Mouse (Mus musculus) cerebellum, adult 9-11 months (tissue): ENCODE measurements around the gene Hivep3.
A peak's percentile ranks its signal among the peaks of the same experiment; 100 is the strongest.

ENCODE experiments used
- DNase-seq: peaks from one replicate; pipeline ENCODE4 v3.0.0; 2022

Gene Hivep3

DNA sequence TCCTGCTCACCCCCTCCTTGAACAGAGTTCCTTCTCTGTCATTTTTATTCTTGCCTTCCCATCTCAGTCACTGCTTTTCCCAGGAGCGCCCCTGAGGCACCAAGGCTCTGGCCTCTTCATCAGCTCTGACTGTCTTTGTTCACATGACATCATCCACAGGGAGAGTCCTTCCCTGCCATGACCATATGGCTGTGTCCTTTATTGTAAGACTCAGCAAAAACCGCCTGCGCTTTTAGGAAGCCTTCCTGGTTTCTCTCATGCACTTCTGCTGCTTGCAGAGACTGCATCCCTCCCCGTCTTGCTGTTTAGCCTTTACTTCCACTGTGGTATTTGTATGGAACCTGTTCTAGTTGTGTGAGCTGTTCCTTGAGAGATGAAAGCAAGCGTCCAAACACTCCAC lies 216.6 kb downstream of the Hivep3 start:
- DNase-seq = peak; percentile 81

DNA sequence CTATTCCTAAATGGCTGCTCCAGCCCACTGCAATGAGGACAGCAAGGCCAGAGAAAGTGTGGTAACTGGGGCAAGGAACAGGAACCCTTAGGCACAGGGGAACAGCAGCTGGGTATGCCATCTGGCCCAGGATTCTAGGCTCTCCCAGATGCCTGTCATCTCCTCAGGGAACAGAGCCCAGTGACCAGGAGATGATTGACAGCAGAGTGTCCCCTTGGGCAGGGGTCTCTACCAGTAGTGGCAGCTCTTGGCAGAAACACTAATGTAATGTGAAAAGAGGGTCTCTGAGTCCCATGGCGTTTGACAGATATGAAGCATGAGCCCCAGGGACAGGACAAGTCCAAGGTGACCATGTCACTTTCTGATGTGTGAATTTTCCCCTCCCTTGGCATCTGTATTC lies 217.5 kb downstream of the Hivep3 start:
- DNase-seq = peak; percentile 41

DNA sequence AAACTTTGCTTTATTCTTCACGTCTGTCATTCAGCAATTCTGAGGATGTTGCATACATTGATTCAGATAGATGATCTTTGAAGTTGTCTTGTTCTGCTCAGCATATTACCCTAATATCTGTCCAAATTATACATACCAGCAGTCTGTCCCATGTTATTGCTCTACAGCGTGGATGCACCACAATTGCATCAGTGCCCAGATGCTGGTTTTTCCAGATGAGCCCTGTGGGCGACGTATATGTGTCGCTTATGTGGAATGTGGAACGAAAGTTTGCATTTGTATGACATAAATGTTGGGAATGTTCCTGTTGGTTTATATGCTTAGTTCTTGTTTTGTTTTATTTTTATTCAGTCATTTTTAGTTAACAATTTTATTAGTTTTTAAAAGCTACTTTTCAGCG lies 221.4 kb downstream of the Hivep3 start:
- DNase-seq = no peak

DNA sequence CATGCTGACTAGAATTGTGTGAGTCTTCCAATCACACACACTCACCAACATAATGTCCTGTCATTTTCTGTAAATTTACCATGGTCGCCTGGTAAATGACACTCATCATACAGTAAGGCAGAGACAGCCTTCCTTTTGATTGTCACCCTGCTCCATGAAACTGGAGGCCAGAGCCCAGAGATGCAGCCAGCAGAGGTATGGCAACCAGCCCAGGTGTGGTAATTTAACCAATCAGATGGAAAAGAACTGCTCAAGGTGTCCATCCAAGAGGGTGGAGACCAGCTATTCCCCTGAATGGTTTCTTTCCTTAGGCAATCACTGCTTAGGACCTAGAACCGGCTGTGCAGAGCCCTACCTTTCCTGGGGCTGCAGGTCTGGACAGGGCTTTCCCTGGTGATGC lies 224.4 kb downstream of the Hivep3 start:
- no peak for DNase-seq

DNA sequence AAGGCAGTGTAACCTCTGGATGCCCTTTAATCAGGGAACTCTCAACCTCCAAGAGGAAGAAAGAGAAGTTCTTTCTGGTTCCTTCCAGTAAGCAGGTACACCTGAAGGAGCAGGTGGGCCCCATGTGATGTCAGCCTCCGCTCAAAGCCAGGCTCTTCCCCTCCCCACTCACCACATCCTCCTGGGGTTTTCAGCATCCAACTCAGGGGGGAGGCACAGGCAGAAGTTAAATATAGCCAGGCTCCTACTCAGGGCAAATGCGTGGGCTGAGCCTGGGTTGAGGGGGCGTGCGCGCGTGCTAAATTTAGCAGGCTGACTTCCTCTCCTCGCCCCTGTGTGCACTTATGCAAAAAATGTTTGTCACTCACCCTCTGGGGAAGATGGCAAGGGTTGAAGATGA lies 225.7 kb downstream of the Hivep3 start:
- no peak for DNase-seq

DNA sequence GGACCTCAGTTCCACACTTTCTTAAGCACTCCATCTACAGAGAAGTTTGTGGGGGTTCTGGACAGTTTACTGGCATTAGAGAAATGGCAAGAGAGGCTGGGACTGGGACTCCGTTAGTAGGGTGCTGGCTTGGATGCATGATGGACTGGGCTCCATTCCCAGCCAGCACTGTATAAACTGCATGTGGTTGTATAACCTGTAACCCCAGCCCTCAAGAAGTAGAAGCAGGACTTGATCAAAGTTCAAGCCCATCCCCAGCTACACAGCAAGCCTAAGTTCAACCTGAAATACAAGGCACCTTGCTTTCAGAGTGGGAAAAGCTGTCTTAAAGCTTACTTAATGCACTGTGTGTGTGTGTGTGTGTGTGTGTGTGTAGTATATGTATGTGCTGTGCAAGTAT lies 226.3 kb downstream of the Hivep3 start:
- DNase-seq = no peak

DNA sequence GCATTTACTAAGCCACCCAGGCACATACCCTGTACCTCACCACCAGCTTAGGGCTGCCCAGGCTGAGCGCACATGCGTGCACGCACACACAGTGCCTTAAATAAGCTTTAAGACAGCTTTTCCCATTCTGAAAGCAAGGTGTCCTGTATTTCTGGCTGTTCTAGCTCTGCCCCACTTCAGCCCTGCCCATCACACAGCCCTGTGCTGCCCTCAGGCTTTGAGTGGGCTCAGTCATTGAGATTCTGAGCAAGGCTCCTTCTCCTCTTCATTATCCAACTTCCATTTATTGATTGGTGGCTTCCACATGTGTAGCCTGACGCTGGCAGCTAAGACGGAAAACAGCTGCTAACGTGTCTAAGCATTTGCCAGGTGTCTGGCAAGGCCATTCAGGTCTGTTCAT lies 226.9 kb downstream of the Hivep3 start:
- no peak for DNase-seq

DNA sequence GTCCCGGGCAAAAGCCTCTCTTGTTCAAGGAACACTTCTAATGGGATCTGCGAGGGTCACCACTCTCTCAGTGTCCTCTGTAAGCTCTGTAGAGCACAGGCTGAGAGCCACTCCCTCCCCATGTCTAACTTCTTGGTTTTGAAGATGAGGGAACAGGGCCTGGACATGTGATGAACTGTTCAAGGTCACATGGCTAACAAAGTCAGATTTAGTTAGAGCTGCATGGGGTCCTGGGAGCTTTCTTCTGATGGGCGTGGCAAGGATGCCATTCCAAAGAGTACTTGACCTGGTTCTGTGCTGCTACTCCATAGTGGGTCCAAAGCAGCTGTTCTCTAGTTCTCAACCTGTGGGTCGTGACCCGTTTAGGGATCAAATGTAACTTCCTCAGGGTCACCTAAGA lies 227.6 kb downstream of the Hivep3 start:
- DNase-seq = no peak

DNA sequence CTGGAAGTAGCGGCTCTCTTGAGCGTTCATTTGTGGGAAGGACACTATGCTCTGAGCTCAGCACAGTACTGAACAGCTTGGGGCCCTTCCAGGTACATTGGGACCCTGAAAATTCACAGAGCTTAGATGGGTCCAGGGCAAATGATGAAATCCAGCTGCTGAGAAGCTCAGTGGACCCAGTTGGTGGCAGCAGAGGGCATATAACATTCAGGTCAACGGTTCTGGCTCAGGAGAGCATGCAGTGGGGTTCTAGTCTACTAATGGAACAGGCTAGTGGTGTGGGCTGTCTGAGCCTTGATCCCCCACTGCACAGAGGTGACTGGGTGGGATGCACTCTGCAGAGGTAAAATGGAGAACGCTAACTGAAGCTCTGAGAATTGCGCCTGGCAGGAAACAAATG lies 228.5 kb downstream of the Hivep3 start:
- DNase-seq = no peak

DNA sequence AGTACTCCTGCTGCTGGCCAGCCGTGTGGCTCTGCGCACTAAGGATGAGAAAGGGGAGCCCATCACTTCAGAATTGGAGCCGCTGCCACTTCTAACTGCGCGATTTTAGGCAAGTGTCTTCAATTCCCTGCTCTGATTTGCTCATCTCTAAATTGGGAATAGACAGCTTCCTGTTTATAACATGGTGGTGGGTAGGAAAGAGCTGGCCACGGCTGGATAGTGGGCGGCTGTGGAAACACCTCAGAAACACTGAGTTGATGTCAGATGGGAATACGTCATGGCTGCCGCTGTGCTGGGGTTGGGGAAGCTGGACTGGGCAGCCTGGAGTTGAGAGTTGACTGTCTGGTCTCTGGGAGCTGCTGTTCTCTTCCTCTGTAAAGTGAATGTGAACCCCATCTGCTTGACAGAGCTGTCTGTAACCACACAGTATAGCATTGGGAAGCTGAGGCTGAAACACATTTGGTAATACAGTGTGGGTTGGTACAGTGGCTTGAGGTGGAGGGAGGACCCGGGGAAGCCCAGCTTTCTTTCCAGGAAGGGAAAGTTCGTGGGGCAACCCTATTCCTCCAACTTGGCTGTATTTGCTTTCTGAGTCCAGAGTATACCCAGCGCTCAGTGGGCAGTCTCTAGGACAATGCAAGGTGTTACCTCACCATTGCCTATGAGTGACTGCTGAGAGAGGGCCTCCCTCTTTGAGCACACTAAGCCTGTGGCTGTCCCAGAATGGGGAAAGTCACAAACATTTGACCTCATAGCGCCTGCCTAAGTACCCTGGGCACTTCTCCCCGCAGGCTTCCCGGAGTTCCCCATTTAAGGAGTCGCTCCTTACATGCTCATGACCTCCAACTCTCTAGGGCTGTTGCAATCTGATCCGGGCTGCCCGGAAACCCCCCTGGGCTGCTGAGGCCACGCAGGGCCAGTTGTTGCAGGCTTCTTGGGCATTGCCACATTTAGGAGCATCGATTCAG lies 232.8 kb downstream of the Hivep3 start:
- no peak for DNase-seq

DNA sequence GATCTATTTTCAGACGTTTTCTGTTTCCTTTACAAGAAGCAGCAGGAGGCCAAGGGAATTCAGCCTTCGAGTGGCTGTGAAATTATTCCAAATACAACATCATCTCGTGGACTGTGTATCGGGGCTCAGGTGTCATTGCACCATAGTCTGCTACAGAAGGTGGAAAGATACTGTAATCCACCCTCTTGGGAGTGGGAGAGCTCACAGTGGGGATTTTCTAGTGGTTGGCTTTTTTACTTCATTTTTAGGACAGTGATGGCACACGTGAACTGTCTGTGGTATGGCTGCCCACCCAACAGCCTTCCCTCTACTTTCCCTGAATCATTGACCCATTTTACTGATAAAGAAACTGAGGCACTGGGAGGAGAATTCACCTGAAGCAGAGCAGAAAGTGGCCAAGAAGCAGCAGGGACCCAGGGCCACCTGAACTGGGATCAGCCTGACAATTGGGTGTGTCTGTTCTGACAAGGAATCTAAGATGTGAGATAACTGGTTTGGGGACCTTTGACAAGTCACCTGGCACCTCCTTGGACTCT lies 233.6 kb downstream of the Hivep3 start:
- no peak for DNase-seq

DNA sequence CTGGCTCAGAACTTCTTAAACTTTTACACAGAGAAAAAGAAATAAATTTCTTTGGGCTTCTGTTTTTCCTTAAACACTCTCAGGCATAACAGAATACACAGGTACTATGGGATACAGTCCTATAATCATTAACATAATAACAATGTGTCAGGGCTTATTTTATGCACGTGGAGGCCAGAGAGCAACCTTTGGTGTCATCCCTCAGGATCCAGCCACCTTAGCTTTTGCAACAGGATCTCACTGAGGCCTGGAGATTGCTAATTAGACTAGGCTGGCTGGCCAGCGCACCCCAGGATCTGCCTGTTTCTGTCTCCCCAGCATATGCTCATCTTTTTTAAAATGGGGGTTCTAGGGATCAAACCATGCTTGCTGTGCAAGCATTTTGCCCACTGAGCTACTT lies 234.1 kb downstream of the Hivep3 start:
- DNase-seq = no peak

DNA sequence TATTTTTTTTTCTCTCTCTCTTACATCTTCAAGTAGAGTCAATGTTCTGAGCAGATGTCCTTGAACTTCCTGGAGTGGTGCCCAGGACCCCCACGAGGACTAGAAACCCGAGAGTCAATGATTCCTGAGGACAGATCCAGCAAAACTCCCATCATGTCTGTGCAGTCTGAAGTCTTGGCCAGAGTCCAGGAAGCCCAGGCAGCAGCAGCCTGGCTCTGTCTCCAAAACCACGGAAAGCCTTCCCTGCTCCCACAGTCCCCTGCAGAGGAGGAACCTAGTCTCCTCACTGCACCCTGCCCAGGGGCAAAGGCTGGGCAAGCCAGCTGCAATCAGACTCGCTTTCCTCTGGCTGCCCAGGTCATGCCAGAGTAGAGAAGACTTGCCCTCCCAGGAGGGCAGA lies 234.5 kb downstream of the Hivep3 start:
- DNase-seq = peak; percentile 75

DNA sequence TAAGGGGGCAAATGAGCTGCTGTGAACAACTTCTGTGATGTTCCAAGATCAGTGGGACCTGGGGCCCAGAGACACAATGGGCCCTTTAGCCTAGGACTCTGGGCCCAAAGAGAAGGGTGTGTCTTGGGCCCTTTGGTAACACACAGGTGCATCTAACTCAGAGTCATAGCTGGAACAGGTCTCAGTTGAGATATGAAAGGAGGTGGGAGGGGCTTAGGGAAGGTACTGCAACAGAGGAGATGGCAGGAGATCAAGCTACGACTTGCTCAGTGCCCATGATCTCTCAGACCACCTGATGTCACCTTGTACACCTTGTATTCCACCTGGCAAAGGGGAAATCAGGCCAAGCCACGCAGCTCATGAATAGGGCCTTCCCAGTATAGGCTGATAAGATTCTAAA lies 235.3 kb downstream of the Hivep3 start:
- peak; percentile 44 for DNase-seq

DNA sequence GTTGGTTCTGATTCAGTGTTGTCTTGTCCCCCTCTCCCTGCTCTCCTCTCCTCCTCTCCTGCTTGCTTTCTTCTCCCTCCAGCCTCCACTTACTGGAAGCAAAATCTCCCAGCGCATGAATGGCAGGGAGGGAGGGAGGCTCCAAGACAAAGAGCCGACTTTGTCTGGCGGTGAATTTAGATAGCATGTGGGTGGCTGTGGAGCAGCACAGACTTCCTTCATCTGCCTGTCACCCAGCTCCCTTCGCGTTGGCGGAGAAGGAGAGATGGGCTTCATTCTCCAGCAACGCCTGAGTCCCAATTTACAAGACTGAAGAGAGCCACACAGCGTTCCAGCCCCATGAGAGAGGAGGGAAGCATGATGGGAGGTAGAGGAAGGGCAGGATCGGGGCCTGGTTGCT lies 236.6 kb downstream of the Hivep3 start:
- DNase-seq = no peak

DNA sequence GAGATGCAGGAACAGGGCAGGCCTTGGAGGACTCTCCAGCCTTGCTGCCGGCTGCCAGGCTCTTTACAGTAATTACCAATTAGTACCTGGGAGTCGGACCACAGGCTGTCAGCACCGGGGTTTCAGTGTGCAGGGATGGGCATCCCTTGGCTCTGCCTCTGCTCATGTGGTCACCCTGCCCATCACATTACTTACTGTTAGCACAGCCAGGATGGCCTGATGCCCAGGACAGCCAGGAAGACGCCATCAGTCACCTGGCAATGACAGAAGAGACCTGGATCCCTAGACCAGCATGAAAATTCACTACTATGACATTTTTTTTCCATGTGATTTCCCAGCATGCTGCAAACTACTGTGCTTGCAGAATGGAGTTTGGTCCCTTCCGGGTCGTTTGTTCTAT lies 238.8 kb downstream of the Hivep3 start:
- peak; percentile 82 for DNase-seq

DNA sequence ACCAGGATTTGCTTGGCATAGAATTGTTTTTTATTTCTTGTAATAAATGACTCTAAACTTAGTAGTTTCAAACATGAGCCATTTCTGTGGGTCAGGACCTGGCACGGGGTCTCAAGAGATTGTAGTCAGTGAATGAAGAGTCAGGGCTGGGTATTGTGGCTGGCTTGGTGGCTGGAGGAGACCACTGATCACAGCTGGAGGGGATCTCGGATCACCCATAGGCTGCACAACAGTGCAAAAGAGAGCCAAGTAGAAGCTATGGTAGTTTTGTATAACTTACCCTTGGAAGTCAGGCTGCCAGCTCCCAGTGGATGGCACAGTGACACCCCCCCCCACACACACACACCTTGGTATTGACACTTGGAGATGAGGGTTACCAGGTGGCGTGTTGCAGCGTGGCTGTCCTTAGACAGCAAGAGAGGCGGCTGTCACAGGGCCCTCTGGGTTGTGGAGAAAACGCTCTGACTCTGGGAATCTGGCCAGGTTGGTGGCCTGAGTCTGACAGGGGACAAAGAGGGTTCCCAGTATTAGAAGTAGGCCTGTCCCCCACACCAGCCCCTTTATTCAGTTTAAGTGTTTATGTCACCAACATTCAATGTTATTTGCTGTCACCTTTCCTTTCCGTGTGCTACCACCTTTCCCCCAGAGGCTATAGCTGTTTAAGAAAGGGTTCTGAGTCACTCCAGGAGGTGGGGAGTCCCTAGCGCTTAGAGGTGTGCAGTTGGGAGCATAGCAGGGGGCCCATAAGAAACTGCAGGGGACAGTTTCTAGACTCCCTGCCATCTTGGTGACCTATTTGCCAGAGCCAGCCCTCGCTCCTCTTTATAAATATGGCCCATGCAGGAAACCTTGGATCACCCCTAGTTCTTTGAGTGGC lies 240.4 kb downstream of the Hivep3 start:
- no peak for DNase-seq

DNA sequence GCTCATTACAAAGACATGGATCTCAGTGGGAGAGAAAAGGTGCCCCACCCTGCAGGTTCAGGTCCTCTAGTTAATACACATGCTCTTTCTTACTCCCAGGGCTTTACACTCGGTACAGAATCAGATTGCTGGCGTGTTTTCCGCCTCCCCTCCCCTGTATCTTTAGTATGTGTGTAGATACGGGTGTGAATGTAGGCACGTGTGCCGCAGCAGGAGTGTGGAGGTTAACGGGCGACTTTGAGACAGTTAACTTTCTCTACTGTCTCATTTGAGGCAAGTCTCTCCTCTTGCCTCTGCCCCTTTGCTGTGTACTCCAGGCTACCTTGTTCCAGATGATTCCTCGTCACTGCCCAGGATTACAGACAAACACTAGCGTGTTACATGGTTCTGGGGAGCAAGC lies 241.7 kb downstream of the Hivep3 start:
- no peak for DNase-seq

DNA sequence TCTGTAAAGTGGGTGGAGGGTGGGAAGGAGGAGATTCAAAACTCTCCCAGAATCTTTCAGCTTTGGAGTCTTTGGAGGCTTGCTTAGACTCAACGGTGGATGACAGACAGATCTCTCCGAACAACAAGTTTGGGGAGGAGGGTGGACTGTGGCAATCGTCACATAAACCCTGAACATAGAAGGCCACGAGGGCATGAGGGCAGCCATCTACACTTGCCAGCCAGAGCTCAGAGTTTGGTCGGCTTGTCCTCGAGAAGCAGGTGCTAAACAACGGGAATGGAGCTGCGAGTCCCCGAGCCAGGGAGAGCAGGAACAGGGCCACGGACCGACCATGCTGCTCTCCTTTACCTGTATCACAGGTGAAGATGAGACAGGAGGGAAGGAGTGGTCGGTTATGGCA lies 242.2 kb downstream of the Hivep3 start:
- DNase-seq = no peak

DNA sequence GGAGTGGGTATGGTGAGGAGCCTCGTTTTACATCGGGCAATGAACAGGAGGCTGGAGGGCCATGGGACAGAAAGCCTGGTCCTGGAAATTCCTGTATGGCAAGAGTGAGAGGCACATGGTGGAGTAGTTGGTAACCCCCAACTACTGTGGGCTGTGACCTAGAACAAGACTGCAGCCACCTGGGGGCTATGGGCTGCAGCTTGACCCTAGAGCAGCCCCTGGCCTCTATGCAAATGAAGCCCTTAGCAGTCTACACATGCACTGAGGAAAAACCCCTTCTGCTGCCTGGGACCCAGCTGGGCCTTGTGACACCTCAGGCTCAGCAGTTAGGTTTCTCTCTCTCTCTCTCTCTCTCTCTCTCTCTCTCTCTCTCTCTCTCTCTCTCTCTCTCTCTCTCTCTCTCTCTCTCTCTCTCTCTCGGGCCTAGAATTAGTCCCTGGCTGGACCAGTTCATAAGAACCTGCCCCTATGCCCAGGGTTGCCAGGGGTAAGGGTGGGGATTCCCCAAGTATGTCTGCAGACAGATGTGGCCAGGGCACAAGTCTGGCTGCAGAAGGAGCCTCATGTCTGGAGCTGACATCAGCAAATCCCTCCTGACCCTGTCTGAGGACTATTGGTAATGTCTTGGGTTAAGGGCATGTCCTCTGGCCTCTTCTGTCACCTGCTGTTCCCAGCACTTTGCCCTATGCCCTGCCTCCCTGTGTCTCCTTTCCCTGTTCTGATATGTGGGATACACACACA lies 243.0 kb downstream of the Hivep3 start:
- no peak for DNase-seq

DNA sequence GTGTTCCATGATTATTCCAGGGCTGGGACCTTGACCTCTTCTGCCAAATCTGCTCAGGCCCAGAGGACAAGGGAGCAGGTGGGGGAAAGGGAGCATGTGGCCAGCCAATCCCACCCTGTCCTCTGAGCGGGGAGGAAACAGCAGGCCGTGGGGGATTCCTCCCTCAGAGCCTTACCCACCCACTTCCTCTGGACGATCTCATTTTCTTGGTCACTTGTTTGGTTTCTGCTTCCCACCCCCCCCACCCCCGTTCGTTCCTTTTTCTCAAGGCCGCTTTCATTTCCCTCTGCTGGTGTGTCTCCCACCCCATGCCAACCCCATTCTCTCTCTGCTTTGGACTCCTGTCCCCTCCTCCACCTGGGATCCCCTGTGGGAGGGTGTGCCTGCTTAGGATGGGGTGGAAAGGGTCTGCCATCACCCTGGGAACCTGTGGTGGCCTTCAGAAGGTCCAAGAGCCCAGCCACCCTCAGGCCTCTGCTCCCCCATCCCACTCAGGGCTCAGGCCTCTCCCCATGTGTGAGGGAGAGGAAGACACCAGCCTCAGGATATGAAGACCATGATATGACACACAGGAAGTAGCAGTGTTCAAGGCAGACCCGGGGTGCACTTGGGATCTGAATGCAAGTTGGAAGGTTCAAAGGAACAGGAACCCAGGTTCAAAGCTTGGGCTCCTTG lies 244.4 kb downstream of the Hivep3 start:
- no peak for DNase-seq

DNA sequence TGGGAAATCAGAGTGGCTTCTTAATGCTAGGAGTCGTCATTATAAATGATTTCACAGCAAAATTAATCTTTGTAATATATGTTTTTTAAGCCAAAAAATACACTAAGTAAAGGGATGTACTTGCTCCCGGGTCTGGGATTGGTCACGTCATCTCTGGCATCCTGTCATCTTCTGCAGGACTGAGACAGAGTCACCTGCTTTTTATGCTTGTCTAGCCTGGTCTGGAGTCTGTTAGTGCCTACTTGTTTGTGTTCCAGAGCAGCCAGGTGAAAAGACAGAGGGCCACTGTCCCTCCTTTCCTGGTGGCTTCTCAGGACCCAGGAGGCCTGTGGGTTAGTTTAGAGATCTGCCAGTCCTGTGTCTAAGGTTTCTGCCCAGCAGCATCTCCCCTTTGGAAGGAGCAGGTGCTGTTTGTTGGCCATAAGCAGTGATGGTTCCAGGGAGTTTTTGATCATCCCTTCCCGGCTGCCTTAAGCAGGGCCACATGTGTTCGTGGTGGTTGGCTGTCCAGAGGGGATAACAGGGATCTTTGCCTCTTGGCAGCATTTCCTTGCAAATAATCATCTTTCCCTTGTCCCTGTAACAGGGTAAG lies 245.8 kb downstream of the Hivep3 start:
- no peak for DNase-seq
